Comparison of ENCODE assay signal across 26 mouse cellular contexts in the genomic region with DNA sequence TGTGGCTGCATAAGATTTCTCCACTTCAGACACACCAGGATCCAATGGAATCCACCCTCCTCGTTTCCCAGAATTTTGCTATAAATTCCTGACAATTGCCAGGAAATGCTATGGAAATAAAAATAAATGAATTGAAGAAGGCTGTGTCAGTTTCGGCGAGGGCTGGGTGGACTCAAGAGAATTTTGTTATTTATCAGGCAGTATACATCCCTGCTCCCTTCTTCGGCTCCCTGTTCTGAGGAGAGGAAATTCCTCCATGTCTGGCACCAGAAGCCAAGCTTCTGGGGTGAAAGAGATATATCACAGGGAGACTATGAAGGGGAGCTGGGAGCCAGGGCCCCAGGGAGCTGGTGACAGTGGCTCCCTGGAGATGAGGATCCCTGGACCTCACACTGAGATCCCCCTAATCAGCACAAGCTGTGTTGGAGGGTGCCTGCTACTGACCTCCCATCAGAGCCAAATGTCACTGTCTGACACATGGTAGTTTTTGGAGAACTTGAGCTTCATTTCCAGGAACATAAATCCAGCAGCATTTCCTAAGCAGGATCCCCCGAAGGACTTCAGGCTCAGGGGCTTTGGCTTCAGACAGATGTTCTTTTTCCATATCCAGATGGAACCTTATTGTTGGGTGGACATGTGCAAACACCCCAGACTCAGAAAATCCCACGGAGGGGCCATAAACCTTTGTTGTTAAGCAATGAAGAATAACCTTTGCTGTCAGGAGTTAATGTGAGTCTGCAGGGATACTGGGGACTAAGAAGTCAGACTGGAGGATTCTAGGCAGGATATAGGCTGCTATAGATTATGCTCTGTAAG.
DNase-seq lines count a peak whose midpoint lies in the region; ATAC-seq lines count a peak whose summit lies in the region.
"Had no signal": no experiment of that assay in that cellular context is flagged by ENCODE, and none has a peak within 500 bp of the region (broad histone marks: within the 10 kb centered on the region; RNA-seq: fewer than 3 reads in every experiment).

No protein-coding gene starts in this region.

- peaks cover 16% of the 10 kb centered on the region for H3K4me1 ChIP-seq in kidney, embryonic 15.5 days
- H3K4me1 ChIP-seq in embryonic facial prominence, embryonic 14.5 days (ENCODE audit: control insufficient read depth, insufficient read depth, low read length), result peaks cover 4% of the 10 kb centered on the region; the same call in 1 of the 2 replicates
- H3K4me1 ChIP-seq: forebrain, embryonic 12.5 days; liver, embryonic 13.5 days had no signal

- no peak for DNase-seq in kidney, adult 18-20 months
- DNase-seq in kidney, postnatal 4 days, result peak; percentile 47 to 65
- DNase-seq in kidney, adult 11 months, result no peak
- DNase-seq in embryonic facial prominence, embryonic 14.5 days (ENCODE audit: low spot score), result peak; percentile 26
- peak; percentile 13 for DNase-seq in mesoderm, embryonic 11.5 days (ENCODE audit: low read depth, low spot score)
- DNase-seq in right cerebral cortex, postnatal 25 days, result no peak
- DNase-seq: adrenal gland, adult 2 months; adrenal gland, postnatal 36 days; cerebellum, adult 18-20 months; cerebellum, postnatal 25 days; forebrain, postnatal 0 days; gastrocnemius, postnatal 10 days; layer of hippocampus, adult 9-11 months; liver, embryonic 13.5 days; lung, adult 18-20 months; lung, postnatal 10 days; right cerebral cortex, adult 18-20 months; right cerebral cortex, postnatal 4 days had no signal

- 20% methylated on average over 6 of the region's 6 CpGs for WGBS in kidney, embryonic 15.5 days
- WGBS in embryonic facial prominence, embryonic 14.5 days, result 44% methylated on average over 6 of the region's 6 CpGs

- peak; percentile 87 for ATAC-seq in kidney, embryonic 15.5 days (replicated peaks; ENCODE audit: low FRiP score)
- no peak for ATAC-seq in embryonic facial prominence, embryonic 14.5 days (ENCODE audit: low read depth)
- ATAC-seq: CD4-positive, CD25-positive, alpha-beta regulatory T cell, adult 4 months; forebrain, postnatal 0 days; hindbrain, embryonic 16.5 days; midbrain, embryonic 16.5 days had no signal

- H3K27ac ChIP-seq in kidney, embryonic 15.5 days, result peak overlapping the region; percentile 78
- peak overlapping the region; percentile 25 for H3K27ac ChIP-seq in embryonic facial prominence, embryonic 14.5 days (replicated peaks; ENCODE audit: low read depth, low read length)
- H3K27ac ChIP-seq: forebrain, embryonic 12.5 days; limb, embryonic 10.5 days; limb, embryonic 15.5 days; liver, embryonic 13.5 days had no signal

- no peak overlapping the region for H3K9ac ChIP-seq in kidney, embryonic 15.5 days
- H3K9ac ChIP-seq in embryonic facial prominence, embryonic 14.5 days (ENCODE audit: low read depth, low read length), result no peak overlapping the region
- H3K9ac ChIP-seq: forebrain, embryonic 12.5 days; forebrain, postnatal 0 days; limb, embryonic 15.5 days; liver, embryonic 13.5 days had no signal

- no peak overlapping the region for H3K4me2 ChIP-seq in kidney, embryonic 15.5 days
- no peak overlapping the region for H3K4me2 ChIP-seq in embryonic facial prominence, embryonic 14.5 days (ENCODE audit: low read depth, low read length)
- H3K4me2 ChIP-seq: forebrain, embryonic 12.5 days; limb, embryonic 15.5 days; liver, embryonic 13.5 days; midbrain, embryonic 11.5 days had no signal

- no peaks in the 10 kb centered on the region for H3K9me3 ChIP-seq in kidney, embryonic 15.5 days (replicated peaks)
- H3K9me3 ChIP-seq in embryonic facial prominence, embryonic 14.5 days (ENCODE audit: control insufficient read depth, low read length), result no peaks in the 10 kb centered on the region
- H3K9me3 ChIP-seq: forebrain, embryonic 12.5 days; limb, embryonic 10.5 days; limb, embryonic 15.5 days; liver, embryonic 13.5 days had no signal

- H3K4me3 ChIP-seq in kidney, embryonic 15.5 days (replicated peaks), result no peak overlapping the region
- no peak overlapping the region for H3K4me3 ChIP-seq in embryonic facial prominence, embryonic 14.5 days (ENCODE audit: low read depth, low read length)
- H3K4me3 ChIP-seq: forebrain, embryonic 12.5 days; limb, embryonic 10.5 days; limb, embryonic 15.5 days; liver, embryonic 13.5 days had no signal

- no peaks in the 10 kb centered on the region for H3K27me3 ChIP-seq in kidney, embryonic 15.5 days
- H3K27me3 ChIP-seq in embryonic facial prominence, embryonic 14.5 days (replicated peaks; ENCODE audit: control insufficient read depth, insufficient read depth, low read length), result no peaks in the 10 kb centered on the region
- H3K27me3 ChIP-seq: forebrain, embryonic 12.5 days; limb, embryonic 15.5 days; liver, embryonic 13.5 days had no signal

- H3K36me3 ChIP-seq in kidney, embryonic 15.5 days, result no peaks in the 10 kb centered on the region
- H3K36me3 ChIP-seq in embryonic facial prominence, embryonic 14.5 days (ENCODE audit: control insufficient read depth, insufficient read depth, low read length), result no peaks in the 10 kb centered on the region
- H3K36me3 ChIP-seq: forebrain, embryonic 12.5 days; limb, embryonic 10.5 days; limb, embryonic 15.5 days; liver, embryonic 13.5 days had no signal

Comparison
In these comparisons a context has a peak if more than half of its experiments do, and no peak if none do; other contexts are left out.
1. DNase-seq: peak in kidney, postnatal 4 days (2 of 2), embryonic facial prominence, embryonic 14.5 days (single experiment) and mesoderm, embryonic 11.5 days (single experiment); none in kidney, adult 18-20 months (single experiment), kidney, adult 11 months (single experiment) and right cerebral cortex, postnatal 25 days (single experiment).